Mouse (Mus musculus) ES-Bruce4 (cell line): ENCODE data around the gene Fam227a. TPM values are rescaled to one million over a fixed set of nuclear protein-coding genes. Genes with fewer than 3 reads are reported as not detected.

Experiments
- H3K27ac ChIP-seq: 2 replicates; pipeline ENCODE4 v1.5.1; 2012; ENCODE audit warnings: low read length, inconsistent platforms; ENCODE audit not compliant: insufficient read depth
- H3K27me3 ChIP-seq: 2 replicates; pipeline ENCODE4 v1.6.1; 2012; ENCODE audit warnings: mild to moderate bottlenecking, low read length, inconsistent platforms; ENCODE audit not compliant: control insufficient read depth, poor library complexity, insufficient read depth, severe bottlenecking
- H3K36me3 ChIP-seq: 2 replicates; pipeline ENCODE4 v1.6.1; 2012; ENCODE audit warnings: inconsistent platforms, mild to moderate bottlenecking, low read length, moderate library complexity; ENCODE audit not compliant: control insufficient read depth, poor library complexity, insufficient read depth, severe bottlenecking
- H3K4me1 ChIP-seq: one replicate; pipeline ENCODE4 v1.8.1; 2011; ENCODE audit warnings: low read length; ENCODE audit not compliant: control insufficient read depth, insufficient read depth
- H3K4me3 ChIP-seq: 2 replicates; pipeline ENCODE4 v1.5.1; 2011; ENCODE audit warnings: low read depth, mild to moderate bottlenecking, low read length
- H3K9ac ChIP-seq: 2 replicates; pipeline ENCODE4 v1.6.1; 2012; ENCODE audit warnings: low read depth, mild to moderate bottlenecking, inconsistent platforms; ENCODE audit not compliant: poor library complexity, severe bottlenecking
- H3K9me3 ChIP-seq: replicated peaks from 2 replicates; pipeline ENCODE4 v1.6.1; 2012; ENCODE audit warnings: mild to moderate bottlenecking, low read length, inconsistent platforms; ENCODE audit not compliant: control insufficient read depth, poor library complexity, insufficient read depth, severe bottlenecking
- CTCF ChIP-seq: IDR thresholded peaks from one replicate; pipeline ENCODE4 v1.8.1; 2011; ENCODE audit warnings: low read depth, low read length
- EP300 ChIP-seq: IDR thresholded peaks from 2 replicates; pipeline ENCODE4 v1.6.1; 2011; ENCODE audit warnings: low read depth, low read length; ENCODE audit not compliant: insufficient read depth
- POLR2A ChIP-seq: IDR thresholded peaks from one replicate; pipeline ENCODE4 v1.8.1; 2011; ENCODE audit warnings: low read length; ENCODE audit not compliant: insufficient read depth
- polyA plus RNA-seq: library from polyadenylated mRNA; stranded (reverse); fragments of >200 nt; gene quantifications from 2 replicates; pipeline ENCODE4 v1.2.4, GENCODE M21; 2011; ENCODE audit warnings: low read depth; ENCODE audit not compliant: missing spikeins, insufficient read depth, insufficient read length

The Fam227a gene
- polyA plus RNA-seq, 1 experiment: 3.2 TPM

DNA sequence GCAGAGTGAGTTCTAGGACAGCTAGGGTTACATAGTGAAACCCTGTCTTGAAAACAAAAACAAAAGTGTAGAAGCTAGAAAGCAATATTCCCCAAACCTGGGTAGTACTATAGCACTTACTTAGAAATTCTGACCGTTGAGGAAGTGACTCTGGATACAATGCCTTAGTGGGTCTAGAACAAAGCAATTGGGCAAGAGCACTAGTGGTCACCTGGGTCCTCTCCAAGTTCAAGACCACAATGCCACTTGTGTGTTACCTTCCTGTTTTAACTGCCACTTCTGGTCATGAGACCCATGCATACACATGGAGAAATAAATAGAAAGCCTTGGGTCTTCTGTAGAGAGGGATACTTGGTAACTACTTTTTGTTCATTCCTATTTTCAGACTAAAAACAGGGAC, 60.0 kb downstream of the Fam227a start:
- H3K27me3 ChIP-seq: no peaks in the 10 kb centered on the region

DNA sequence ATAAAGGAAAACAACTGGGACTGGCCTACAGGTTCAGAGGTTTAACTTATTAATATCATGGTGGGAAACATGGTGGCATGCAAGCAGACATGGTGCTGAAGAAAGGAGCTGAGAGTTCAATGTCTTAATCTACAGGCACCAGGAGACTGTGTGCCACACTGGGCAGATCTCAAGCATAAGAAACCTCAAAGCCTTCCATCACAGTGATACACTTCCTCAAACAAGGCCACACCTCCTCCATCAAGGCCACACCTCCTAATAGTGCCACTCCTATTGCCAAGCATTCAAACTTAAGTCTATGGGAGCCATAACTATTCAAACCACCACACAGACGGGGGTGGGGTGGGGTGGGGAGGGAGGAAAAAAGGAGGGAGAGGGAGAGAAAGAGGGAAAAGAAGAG, 77.2 kb downstream of the Fam227a start:
- Histone ChIP-seq H3K9me3 (0 out of 2 replicates have a peak, but pooled peaks cover 3% of the 10 kb centered on the region), H3K27ac (no peak overlapping the region), H3K27me3 (no peaks in the 10 kb centered on the region; the same call in 1 of the 2 replicates), H3K36me3 (peaks cover 2% of the 10 kb centered on the region), H3K4me1 (no peaks in the 10 kb centered on the region), H3K9ac (no peak overlapping the region), H3K4me3 (no peak overlapping the region)
- no peak for TF ChIP-seq POLR2A
- TF ChIP-seq EP300: no peak
- TF ChIP-seq CTCF: no peak

More for the DNA sequence above, 60.0 kb downstream of the Fam227a start:
- Histone ChIP-seq H3K9me3 (no peaks in the 10 kb centered on the region), H3K9ac (no peak overlapping the region), H3K36me3 (peaks cover 42% of the 10 kb centered on the region), H3K4me1 (no peaks in the 10 kb centered on the region), H3K27ac (no peak overlapping the region), H3K4me3 (no peak overlapping the region)
- TF ChIP-seq POLR2A (no peak), EP300 (no peak), CTCF (no peak)

DNA sequence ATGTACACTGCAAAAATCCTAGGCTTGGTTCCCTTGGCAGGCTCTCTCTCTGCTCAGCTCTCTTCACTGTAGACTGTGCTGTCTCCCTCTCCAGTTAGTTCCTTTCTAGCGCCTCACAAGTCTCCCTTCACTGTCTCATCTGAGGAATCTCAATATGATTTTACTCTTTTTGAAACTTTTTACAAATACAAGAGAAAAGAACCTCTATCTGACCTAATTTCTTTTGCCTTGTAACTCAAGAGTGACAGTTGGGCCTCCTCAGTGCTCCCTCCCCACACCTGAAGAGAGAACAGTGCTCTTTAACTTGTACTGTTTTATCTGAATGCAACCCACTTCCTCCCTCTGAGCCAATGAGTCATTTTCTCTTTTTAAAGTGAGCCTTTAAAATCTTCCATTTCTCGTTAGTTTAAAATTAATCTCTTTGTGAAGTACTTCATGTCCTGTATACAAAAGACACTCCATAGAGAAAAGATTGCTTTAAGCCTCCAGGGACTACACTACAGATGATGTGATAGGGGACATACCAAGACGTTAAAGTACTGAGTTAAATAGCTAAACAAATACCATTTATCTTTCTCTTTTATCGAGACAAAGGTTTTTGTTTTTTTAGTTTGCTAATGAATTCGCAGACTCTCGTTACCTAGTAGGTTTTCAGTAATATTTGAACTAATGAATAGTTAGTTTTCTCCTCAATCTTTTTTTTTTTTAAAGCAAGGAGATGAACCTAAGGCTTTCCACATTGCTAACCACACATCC, 80.9 kb downstream of the Fam227a start:
- no peaks in the 10 kb centered on the region for H3K4me1 ChIP-seq
- TF ChIP-seq CTCF (no peak), POLR2A (no peak), EP300 (no peak)

DNA sequence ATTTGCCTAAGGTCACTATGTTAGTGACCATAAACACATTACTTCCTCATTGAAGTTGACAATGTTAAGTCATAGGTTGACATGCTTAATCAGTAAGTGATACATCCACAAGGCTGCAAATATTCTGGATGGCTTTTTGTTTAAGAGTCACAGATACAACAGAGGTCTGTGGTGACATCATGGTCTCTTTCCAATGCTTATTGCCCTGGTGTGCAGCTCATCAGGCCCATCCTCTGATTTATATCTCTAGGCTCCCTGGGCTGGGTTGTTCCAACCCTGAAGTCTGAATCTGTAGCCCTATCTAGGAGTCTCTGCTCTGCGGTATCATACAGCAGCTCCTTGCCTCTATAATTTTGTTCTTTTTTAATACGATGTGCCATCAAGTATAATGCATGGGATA, 81.8 kb downstream of the Fam227a start:
- TF ChIP-seq CTCF: no peak
- TF ChIP-seq POLR2A: no peak
- no peak for TF ChIP-seq EP300
- Histone ChIP-seq H3K4me1 (no peaks in the 10 kb centered on the region), H3K4me3 (no peak overlapping the region), H3K27me3 (no peaks in the 10 kb centered on the region; the same call in 1 of the 2 replicates), H3K36me3 (peaks cover 2% of the 10 kb centered on the region), H3K27ac (no peak overlapping the region), H3K9ac (no peak overlapping the region), H3K9me3 (0 out of 2 replicates have a peak, but pooled peaks cover 3% of the 10 kb centered on the region)

More for the DNA sequence above, 80.9 kb downstream of the Fam227a start:
- no peak overlapping the region for H3K9ac ChIP-seq
- no peak overlapping the region for H3K27ac ChIP-seq
- H3K4me3 ChIP-seq: no peak overlapping the region
- H3K27me3 ChIP-seq: no peaks in the 10 kb centered on the region; the same call in 1 of the 2 replicates
- peaks cover 2% of the 10 kb centered on the region for H3K36me3 ChIP-seq
- 0 out of 2 replicates have a peak, but pooled peaks cover 3% of the 10 kb centered on the region for H3K9me3 ChIP-seq

DNA sequence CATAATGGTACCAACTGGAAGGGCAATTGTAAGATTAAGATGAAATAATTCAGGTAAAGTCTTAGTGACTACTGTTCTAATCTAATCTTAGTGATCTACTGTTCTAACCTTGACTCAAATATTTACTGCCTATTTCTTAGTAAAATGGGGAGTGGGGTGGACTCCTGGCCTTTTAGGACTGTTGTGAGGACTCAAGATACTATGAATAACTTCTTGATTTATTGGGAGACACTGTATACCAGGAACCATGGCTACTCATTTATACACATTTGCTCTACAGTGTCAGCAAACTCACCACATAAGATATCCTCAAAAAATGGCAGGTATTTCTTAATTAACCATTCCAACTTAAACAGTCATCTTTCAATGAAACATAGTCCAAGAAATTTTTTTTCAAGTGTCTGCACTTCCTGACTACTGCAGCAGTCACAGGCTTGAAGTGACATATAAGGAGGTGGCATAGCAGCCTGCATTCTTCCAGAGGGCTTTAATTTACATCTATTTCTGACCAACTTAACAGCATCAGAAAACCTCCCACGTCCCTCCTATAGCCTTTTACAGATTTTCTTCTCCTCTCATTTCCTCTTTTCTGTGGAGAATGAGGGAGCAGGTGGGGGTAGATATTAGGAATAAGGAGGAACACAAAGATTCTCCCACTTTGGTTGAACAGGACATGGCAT, 83.1 kb downstream of the Fam227a start:
- no peak for TF ChIP-seq EP300
- H3K27ac ChIP-seq: no peak overlapping the region
- H3K27me3 ChIP-seq: no peaks in the 10 kb centered on the region; the same call in 1 of the 2 replicates
- H3K4me1 ChIP-seq: no peaks in the 10 kb centered on the region
- no peak overlapping the region for H3K4me3 ChIP-seq
- no peak overlapping the region for H3K9ac ChIP-seq
- H3K36me3 ChIP-seq: peaks cover 2% of the 10 kb centered on the region; the same call in 1 of the 2 replicates
- H3K9me3 ChIP-seq: 0 out of 2 replicates have a peak, but pooled peaks cover 3% of the 10 kb centered on the region

DNA sequence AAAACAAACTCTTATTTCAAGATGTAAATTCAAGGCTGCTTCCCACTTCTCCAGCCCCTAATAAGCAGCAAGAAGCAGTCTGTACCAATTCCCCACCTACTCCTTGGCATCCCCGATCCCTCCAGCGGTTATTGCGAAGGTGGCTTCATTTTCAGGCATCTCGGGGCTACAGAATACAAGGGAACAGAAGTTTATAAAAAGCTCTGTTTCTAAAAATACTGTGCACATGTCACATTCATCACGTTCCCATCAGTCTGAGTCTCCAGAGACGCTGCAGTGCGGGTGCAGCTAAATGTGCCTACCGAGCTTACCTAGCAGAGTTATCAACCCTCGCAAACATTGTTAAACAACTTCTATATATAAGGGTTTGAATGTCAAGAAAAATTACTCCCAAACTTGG, 96.3 kb downstream of the Fam227a start:
- no peak overlapping the region for H3K9ac ChIP-seq

More for the DNA sequence above, 96.3 kb downstream of the Fam227a start:
- H3K27me3 ChIP-seq: no peaks in the 10 kb centered on the region
- no peaks in the 10 kb centered on the region for H3K9me3 ChIP-seq
- H3K27ac ChIP-seq: no peak overlapping the region
- H3K4me3 ChIP-seq: no peak overlapping the region
- no peak for TF ChIP-seq EP300
- TF ChIP-seq POLR2A: no peak
- no peak for TF ChIP-seq CTCF
- no peaks in the 10 kb centered on the region; the same call in 1 of the 2 replicates for H3K36me3 ChIP-seq
- no peaks in the 10 kb centered on the region for H3K4me1 ChIP-seq
